Mouse (Mus musculus): ENCODE results near the gene Slc25a29.

- TF ChIP-seq CTCF (IDR thresholded peaks at IDR 0.05; ENCODE audit: control insufficient read depth, insufficient read depth, insufficient read length) (no peak), FOSL1 (IDR thresholded peaks at IDR 0.05; ENCODE audit: insufficient read depth, low read length, poor library complexity, severe bottlenecking) (no peak), USF1 (IDR thresholded peaks at IDR 0.05; ENCODE audit: low read depth) (no peak), MAX (IDR thresholded peaks at IDR 0.05) (no peak), MYOG (IDR thresholded peaks at IDR 0.05; ENCODE audit: control insufficient read depth, extremely low read depth, insufficient read length) (no peak)
These were observed 21.2 kb downstream of the Slc25a29 start for GRCm38 (mm10) chr12:108814470-108814869.
